Mouse (Mus musculus) gastrocnemius, postnatal 10 days (tissue): ENCODE measurements around the gene Trappc4. TPM values are rescaled to one million over a fixed set of nuclear protein-coding genes. Genes with fewer than 3 reads are reported as not detected.
"Not testable (repeated sequence)": the region's sequence is repeated elsewhere in the genome, so short reads cannot be mapped to it uniquely, and the experiment has no call there.

Source experiments
- DNase-seq: peaks from one replicate; pipeline ENCODE4 v3.0.0; 2021; ENCODE audit warnings: mixed read lengths
- long read RNA-seq, 2 experiments: library from polyadenylated mRNA; stranded (forward); transcript quantifications; one replicate each; pipeline ENCODE4 v2.0.0; 2021
- total RNA-seq, 2 experiments: library from RNA; stranded (reverse); gene quantifications; 2 replicates each; pipeline ENCODE4 v1.2.3; 2021

Gene Trappc4
- 10 to 100 TPM; 28.2 to 35.3 TPM for total RNA-seq
- long read RNA-seq, experiment 1, transcript Trappc4-201 (5 exons, 1,220 nt): major isoform, 8 of 16 reads
- long read RNA-seq, experiment 1, partial matches to known transcripts: 0 of 16 reads
- long read RNA-seq, experiment 1, other reads (novel, unspliced or antisense): 4 of 16 reads
- long read RNA-seq, experiment 2, transcript Trappc4-201 (5 exons, 1,220 nt): major isoform, 11 of 18 reads
- long read RNA-seq, experiment 2, partial matches to known transcripts: 0 of 18 reads
- long read RNA-seq, experiment 2, other reads (novel, unspliced or antisense): 3 of 18 reads

GRCm38 (mm10) chr9:44406906-44407751 is at the start of gene Trappc4, which contains the start of gene Rps25:
Gene Trappc4 (minus strand): TSS chr9:44407600.
Gene Rps25 (plus strand): TSS chr9:44407139.
- peak; percentile 92 for DNase-seq

GRCm38 (mm10) chr9:44454891-44455220 is 47.5 kb upstream of the Trappc4 start, which contains the start of gene Upk2:
Gene Upk2 (minus strand): TSS chr9:44454976.
- no peak for DNase-seq

- DNase-seq: peak; percentile 92
These were observed 46.9 kb upstream of the Trappc4 start for GRCm38 (mm10) chr9:44454132-44454890.

GRCm38 (mm10) chr9:44450387-44450786 is 43.0 kb upstream of the Trappc4 start:
- DNase-seq: no peak

- DNase-seq: not testable (repeated sequence)
These were observed 37.1 kb upstream of the Trappc4 start for GRCm38 (mm10) chr9:44444402-44445025.

GRCm38 (mm10) chr9:44440961-44441360 is 33.6 kb upstream of the Trappc4 start, which contains the start of gene Foxr1:
Gene Foxr1 (minus strand): TSS chr9:44441136.
- no peak for DNase-seq

GRCm38 (mm10) chr9:44435747-44436146 is 28.3 kb upstream of the Trappc4 start:
- DNase-seq: no peak

- no peak for DNase-seq
These were observed 25.3 kb upstream of the Trappc4 start for GRCm38 (mm10) chr9:44432577-44433185.

- DNase-seq: no peak
These were observed 16.2 kb upstream of the Trappc4 start for GRCm38 (mm10) chr9:44423576-44423975.

- DNase-seq: no peak
These were observed 13.0 kb upstream of the Trappc4 start for GRCm38 (mm10) chr9:44420280-44420898.

GRCm38 (mm10) chr9:44419730-44420129 is 12.3 kb upstream of the Trappc4 start:
- DNase-seq: not testable (repeated sequence)

- no peak for DNase-seq
These were observed 11.4 kb upstream of the Trappc4 start, which contains the start of gene Ccdc84 for GRCm38 (mm10) chr9:44418519-44419385. Gene Ccdc84 (minus strand): TSS chr9:44418569.

- peak; percentile 97 for DNase-seq
These were observed 10.5 kb upstream of the Trappc4 start for GRCm38 (mm10) chr9:44417892-44418363.

GRCm38 (mm10) chr9:44417156-44417891 is 9.9 kb upstream of the Trappc4 start:
- no peak for DNase-seq

GRCm38 (mm10) chr9:44412781-44413180 is 5.4 kb upstream of the Trappc4 start:
- no peak for DNase-seq

- DNase-seq: no peak
These were observed 4.9 kb upstream of the Trappc4 start for GRCm38 (mm10) chr9:44412306-44412705.

GRCm38 (mm10) chr9:44411601-44412130 is 4.3 kb upstream of the Trappc4 start:
- DNase-seq: no peak

- DNase-seq: no peak
These were observed 3.4 kb upstream of the Trappc4 start for GRCm38 (mm10) chr9:44410647-44411336.
